Mouse (Mus musculus): ENCODE measurements around the gene Actg2. TPM values are rescaled to one million over a fixed set of nuclear protein-coding genes. Genes with fewer than 3 reads are reported as not detected.
A peak's percentile ranks its signal among the peaks of the same experiment; 100 is the strongest.

Actg2 gene
- polyA plus RNA-seq, 1 experiment from 2014 or later = 1,372 TPM

DNA sequence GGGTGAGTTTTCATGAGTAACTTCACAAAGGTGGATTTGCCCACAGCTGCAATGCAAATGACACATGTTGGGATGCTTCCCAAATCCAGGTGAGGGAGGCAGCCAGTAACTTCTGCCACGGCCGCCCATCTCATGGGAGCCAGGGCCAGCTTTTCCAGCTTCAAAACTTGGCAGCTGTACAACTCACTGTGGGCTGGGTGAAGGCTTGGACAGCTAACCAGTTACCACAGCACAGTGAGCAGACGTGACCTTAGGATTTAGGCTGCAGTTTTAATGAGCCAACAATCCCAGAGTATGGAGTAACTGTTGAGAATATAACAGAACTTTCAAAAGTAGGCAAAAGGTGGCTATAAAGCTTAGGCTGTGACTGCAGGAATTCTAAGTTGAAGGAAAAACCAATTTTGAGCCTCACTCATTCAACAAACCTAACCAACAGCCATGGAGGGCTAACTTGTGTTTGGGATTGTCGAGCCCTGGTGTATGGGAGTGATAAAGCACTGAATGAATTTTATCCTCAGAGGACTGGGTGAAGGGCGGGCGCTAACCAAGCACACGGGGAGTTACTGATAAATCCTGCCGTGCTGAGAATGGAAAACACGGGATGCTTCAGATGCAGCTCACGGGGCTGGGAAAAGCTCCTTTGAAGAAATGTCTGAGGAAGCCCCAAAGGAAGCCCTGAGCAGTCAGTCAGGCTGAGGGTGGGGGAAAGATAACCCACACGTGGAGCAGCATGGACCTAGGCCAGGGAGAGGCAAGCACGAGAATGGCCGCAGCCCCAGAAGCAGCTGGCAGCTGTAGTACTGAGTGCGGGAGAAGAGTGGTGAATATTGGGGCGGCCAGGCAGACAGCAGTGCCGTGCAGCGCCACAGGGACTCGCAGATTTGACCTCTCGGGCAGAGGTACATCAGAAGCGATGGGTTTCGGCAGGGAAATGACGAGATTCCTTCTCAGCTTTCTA, 39.0 kb downstream of the Actg2 start:
- Histone ChIP-seq H3K9ac (replicated peaks; ENCODE audit: low read depth, low read length) (no peak overlapping the region), H3K4me3 (ENCODE audit: low read depth, low read length) (no peak overlapping the region), H3K27me3 (ENCODE audit: control insufficient read depth, insufficient read depth, low read length) (no peaks in the 10 kb centered on the region), H3K4me2 (replicated peaks; ENCODE audit: low read depth, low read length) (no peak overlapping the region), H3K27ac (ENCODE audit: low read length) (no peak overlapping the region), H3K4me1 (ENCODE audit: control insufficient read depth, insufficient read depth, low read length) (no peaks in the 10 kb centered on the region), H3K36me3 (ENCODE audit: control insufficient read depth, insufficient read depth, low read length) (peaks cover 12% of the 10 kb centered on the region), H3K9me3 (ENCODE audit: control insufficient read depth, low read depth, low read length) (no peaks in the 10 kb centered on the region; the same call in 1 of the 2 replicates)
- WGBS = 85% methylated on average over 22 of the region's 22 CpGs
- no peak for ATAC-seq (ENCODE audit: insufficient number of reproducible peaks, insufficient read depth, low FRiP score, low read depth)

- no peaks in the 10 kb centered on the region for H3K27me3 ChIP-seq (ENCODE audit: control insufficient read depth, insufficient read depth, low read length)
- H3K9me3 ChIP-seq (ENCODE audit: control insufficient read depth, low read depth, low read length) = no peaks in the 10 kb centered on the region; the same call in 1 of the 2 replicates
- WGBS = 87% methylated on average over 9 of the region's 9 CpGs
- no peak for ATAC-seq (ENCODE audit: insufficient number of reproducible peaks, insufficient read depth, low FRiP score, low read depth)
- H3K4me1 ChIP-seq (ENCODE audit: control insufficient read depth, insufficient read depth, low read length) = no peaks in the 10 kb centered on the region
- no peak overlapping the region for H3K4me2 ChIP-seq (replicated peaks; ENCODE audit: low read depth, low read length)
- no peak overlapping the region for H3K4me3 ChIP-seq (ENCODE audit: low read depth, low read length)
- peaks cover 12% of the 10 kb centered on the region for H3K36me3 ChIP-seq (ENCODE audit: control insufficient read depth, insufficient read depth, low read length)
- H3K27ac ChIP-seq (ENCODE audit: low read length) = no peak overlapping the region
- H3K9ac ChIP-seq (replicated peaks; ENCODE audit: low read depth, low read length) = no peak overlapping the region
Measured at GRCm38 (mm10) chr6:83496009-83496752, 39.9 kb downstream of the Actg2 start.

DNA sequence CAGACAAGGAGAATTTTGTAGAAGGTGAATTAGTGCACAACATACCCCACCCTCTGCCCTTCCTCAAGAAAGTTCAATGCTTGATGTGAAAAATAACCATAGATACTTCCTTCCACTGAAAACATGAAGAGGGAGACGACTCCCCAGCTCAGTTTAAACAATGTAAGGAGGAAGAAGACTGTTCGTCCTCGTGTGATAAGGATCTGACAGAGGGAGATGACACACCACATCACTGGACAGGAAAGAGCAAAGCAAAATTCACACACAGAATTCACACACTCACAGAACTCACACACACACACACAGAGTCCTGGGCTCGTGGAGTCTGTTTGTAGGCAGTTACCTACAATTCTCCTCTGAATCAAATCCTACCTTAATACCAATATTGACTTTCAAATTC, 45.4 kb downstream of the Actg2 start:
- ATAC-seq (ENCODE audit: insufficient number of reproducible peaks, insufficient read depth, low FRiP score, low read depth) = no peak
- Histone ChIP-seq H3K27me3 (ENCODE audit: control insufficient read depth, insufficient read depth, low read length) (no peaks in the 10 kb centered on the region), H3K4me2 (replicated peaks; ENCODE audit: low read depth, low read length) (no peak overlapping the region), H3K9me3 (ENCODE audit: control insufficient read depth, low read depth, low read length) (no peaks in the 10 kb centered on the region), H3K27ac (ENCODE audit: low read length) (no peak overlapping the region), H3K4me3 (ENCODE audit: low read depth, low read length) (no peak overlapping the region), H3K36me3 (ENCODE audit: control insufficient read depth, insufficient read depth, low read length) (peaks cover 28% of the 10 kb centered on the region), H3K9ac (replicated peaks; ENCODE audit: low read depth, low read length) (no peak overlapping the region), H3K4me1 (ENCODE audit: control insufficient read depth, insufficient read depth, low read length) (no peaks in the 10 kb centered on the region)
- 66% methylated on average over 4 of the region's 4 CpGs for WGBS

DNA sequence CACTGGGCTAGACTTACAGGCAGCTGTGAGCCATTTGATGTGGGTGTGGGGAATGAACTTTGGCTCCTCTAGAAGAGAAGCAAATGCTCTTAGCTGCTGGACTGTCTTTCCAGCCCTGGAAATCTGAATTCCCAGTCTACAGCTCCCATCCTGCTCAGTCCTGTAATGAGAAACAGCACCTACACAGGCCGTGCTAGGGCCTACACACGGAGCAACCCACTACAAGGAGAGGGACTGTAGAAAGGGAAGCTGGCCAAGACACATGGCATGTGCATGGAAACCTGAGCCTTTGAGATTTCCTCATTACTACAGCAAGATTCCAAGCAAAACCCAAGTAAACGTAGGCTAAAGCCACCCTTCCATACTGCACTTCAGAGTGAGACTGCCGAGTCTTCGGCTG, 47.9 kb downstream of the Actg2 start:
- Histone ChIP-seq H3K9me3 (ENCODE audit: control insufficient read depth, low read depth, low read length) (no peaks in the 10 kb centered on the region), H3K4me2 (replicated peaks; ENCODE audit: low read depth, low read length) (no peak overlapping the region), H3K9ac (replicated peaks; ENCODE audit: low read depth, low read length) (no peak overlapping the region), H3K4me1 (ENCODE audit: control insufficient read depth, insufficient read depth, low read length) (no peaks in the 10 kb centered on the region), H3K27ac (ENCODE audit: low read length) (no peak overlapping the region), H3K27me3 (ENCODE audit: control insufficient read depth, insufficient read depth, low read length) (no peaks in the 10 kb centered on the region), H3K36me3 (ENCODE audit: control insufficient read depth, insufficient read depth, low read length) (peaks cover 35% of the 10 kb centered on the region), H3K4me3 (ENCODE audit: low read depth, low read length) (no peak overlapping the region)
- WGBS = 91% methylated on average over 5 of the region's 5 CpGs
- no peak for ATAC-seq (ENCODE audit: insufficient number of reproducible peaks, insufficient read depth, low FRiP score, low read depth)

DNA sequence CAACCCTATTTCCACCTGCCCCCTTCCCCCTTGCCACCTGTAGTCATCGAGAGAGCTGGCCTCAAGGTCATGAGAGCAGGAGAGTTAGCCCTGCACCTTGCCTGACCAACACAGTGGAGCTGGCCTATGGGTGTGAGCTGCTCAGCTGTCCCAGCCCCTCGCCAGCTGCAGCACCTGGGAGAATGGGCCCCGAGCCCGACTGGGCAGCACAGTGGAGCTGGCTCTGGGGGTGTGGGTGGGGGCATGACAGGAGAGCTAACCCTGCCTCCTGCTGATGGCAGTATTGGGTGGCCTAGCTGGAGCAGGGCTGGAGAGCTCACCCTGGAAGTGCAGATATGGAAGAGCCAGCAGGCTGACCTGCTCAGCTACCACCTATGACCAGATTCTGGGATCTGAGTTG, 48.8 kb downstream of the Actg2 start:
- Histone ChIP-seq H3K36me3 (ENCODE audit: control insufficient read depth, insufficient read depth, low read length) (peaks cover 35% of the 10 kb centered on the region), H3K27me3 (ENCODE audit: control insufficient read depth, insufficient read depth, low read length) (no peaks in the 10 kb centered on the region), H3K9me3 (ENCODE audit: control insufficient read depth, low read depth, low read length) (no peaks in the 10 kb centered on the region), H3K4me3 (ENCODE audit: low read depth, low read length) (no peak overlapping the region), H3K27ac (ENCODE audit: low read length) (no peak overlapping the region), H3K4me2 (replicated peaks; ENCODE audit: low read depth, low read length) (no peak overlapping the region), H3K9ac (replicated peaks; ENCODE audit: low read depth, low read length) (no peak overlapping the region), H3K4me1 (ENCODE audit: control insufficient read depth, insufficient read depth, low read length) (no peaks in the 10 kb centered on the region)
- no peak for ATAC-seq (ENCODE audit: insufficient number of reproducible peaks, insufficient read depth, low FRiP score, low read depth)
- WGBS = 91% methylated on average over 4 of the region's 4 CpGs

- Histone ChIP-seq H3K9me3 (ENCODE audit: control insufficient read depth, low read depth, low read length) (no peaks in the 10 kb centered on the region), H3K36me3 (ENCODE audit: control insufficient read depth, insufficient read depth, low read length) (peaks cover 42% of the 10 kb centered on the region), H3K4me3 (ENCODE audit: low read depth, low read length) (no peak overlapping the region), H3K9ac (replicated peaks; ENCODE audit: low read depth, low read length) (no peak overlapping the region), H3K27me3 (ENCODE audit: control insufficient read depth, insufficient read depth, low read length) (no peaks in the 10 kb centered on the region), H3K4me2 (replicated peaks; ENCODE audit: low read depth, low read length) (no peak overlapping the region), H3K4me1 (ENCODE audit: control insufficient read depth, insufficient read depth, low read length) (no peaks in the 10 kb centered on the region), H3K27ac (ENCODE audit: low read length) (no peak overlapping the region)
- WGBS = 81% methylated on average over 4 of the region's 4 CpGs
- no peak for ATAC-seq (ENCODE audit: insufficient number of reproducible peaks, insufficient read depth, low FRiP score, low read depth)
Measured at GRCm38 (mm10) chr6:83485854-83486253, 50.2 kb downstream of the Actg2 start.

DNA sequence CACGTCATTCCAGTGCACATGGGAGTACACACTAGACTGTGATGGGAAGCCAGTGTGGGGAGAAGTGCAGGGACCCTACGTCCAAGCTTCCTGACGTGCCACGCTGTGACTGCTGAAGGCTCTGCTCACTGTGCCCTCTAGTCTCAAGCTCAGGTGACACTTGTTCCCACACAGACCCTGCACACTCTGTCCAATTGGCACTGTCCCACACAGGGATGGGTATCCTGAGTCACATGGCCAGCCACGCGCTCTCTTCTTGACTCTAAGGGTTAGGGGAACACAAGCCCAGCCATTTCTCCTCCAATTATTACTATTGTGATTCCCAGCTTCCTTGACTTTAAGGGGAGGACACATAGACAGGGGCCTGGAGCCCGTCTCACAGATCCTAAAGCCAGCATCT, 52.3 kb downstream of the Actg2 start:
- Histone ChIP-seq H3K4me1 (ENCODE audit: control insufficient read depth, insufficient read depth, low read length) (no peaks in the 10 kb centered on the region), H3K4me2 (replicated peaks; ENCODE audit: low read depth, low read length) (no peak overlapping the region), H3K4me3 (ENCODE audit: low read depth, low read length) (no peak overlapping the region), H3K9ac (replicated peaks; ENCODE audit: low read depth, low read length) (no peak overlapping the region), H3K36me3 (ENCODE audit: control insufficient read depth, insufficient read depth, low read length) (peaks cover 32% of the 10 kb centered on the region), H3K27ac (ENCODE audit: low read length) (no peak overlapping the region), H3K9me3 (ENCODE audit: control insufficient read depth, low read depth, low read length) (no peaks in the 10 kb centered on the region), H3K27me3 (ENCODE audit: control insufficient read depth, insufficient read depth, low read length) (no peaks in the 10 kb centered on the region)
- ATAC-seq (ENCODE audit: insufficient number of reproducible peaks, insufficient read depth, low FRiP score, low read depth) = no peak
- 94% methylated on average over 7 of the region's 7 CpGs for WGBS

GRCm38 (mm10) chr6:83482418-83483085, 53.5 kb downstream of the Actg2 start:
- 50% methylated on average over 10 of the region's 10 CpGs for WGBS
- Histone ChIP-seq H3K27me3 (ENCODE audit: control insufficient read depth, insufficient read depth, low read length) (no peaks in the 10 kb centered on the region), H3K4me3 (ENCODE audit: low read depth, low read length) (no peak overlapping the region), H3K36me3 (ENCODE audit: control insufficient read depth, insufficient read depth, low read length) (peaks cover 26% of the 10 kb centered on the region), H3K9me3 (ENCODE audit: control insufficient read depth, low read depth, low read length) (no peaks in the 10 kb centered on the region), H3K4me2 (replicated peaks; ENCODE audit: low read depth, low read length) (no peak overlapping the region), H3K4me1 (ENCODE audit: control insufficient read depth, insufficient read depth, low read length) (no peaks in the 10 kb centered on the region), H3K9ac (replicated peaks; ENCODE audit: low read depth, low read length) (no peak overlapping the region), H3K27ac (ENCODE audit: low read length) (peak overlapping the region; percentile 39; the same call in 1 of the 2 replicates)
- ATAC-seq (ENCODE audit: insufficient number of reproducible peaks, insufficient read depth, low FRiP score, low read depth) = peak; percentile 57; the same call in 1 of the 2 replicates
